Mouse (Mus musculus): ENCODE measurements at regions not wholly inside any gene's neighbourhood (a gene's known extent, or its start where the extent isn't known, plus 50 kb on each side); places are given as distances from the start of the nearest gene placed in this dataset.

DNA sequence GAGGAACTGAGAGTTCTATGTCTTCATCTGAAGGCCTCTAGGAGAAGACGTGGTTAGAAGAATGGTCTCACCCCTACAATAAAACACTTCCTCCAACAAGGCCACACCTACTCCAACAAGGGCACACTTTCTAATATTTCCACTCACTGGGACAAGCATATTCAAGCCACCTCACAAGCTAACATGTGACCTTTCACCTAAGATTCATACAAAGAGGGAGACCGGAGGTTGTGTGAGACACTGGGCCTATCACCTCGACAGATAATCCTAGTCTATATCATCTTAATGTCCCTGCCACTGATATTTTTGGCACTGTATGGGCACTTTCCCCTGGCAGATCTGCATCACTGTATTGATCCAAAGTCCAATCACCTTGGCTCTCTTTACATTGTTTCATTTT is 122.6 kb downstream of the Usp46 start:
- TF ChIP-seq CTCF (IDR thresholded peaks at IDR 0.05; ENCODE audit: insufficient read depth, low read depth, low read length) (no peak), POLR2A (IDR thresholded peaks at IDR 0.05; ENCODE audit: insufficient read depth, low read depth, low read length) (no peak)

Data from olfactory bulb, adult 2 months (tissue).